Mouse (Mus musculus): Measurements from ENCODE around the gene Timm50. TPM values are rescaled to one million over a fixed set of nuclear protein-coding genes. Genes with fewer than 3 reads are reported as not detected.

Gene Timm50
- polyA plus RNA-seq, 1 experiment from 2014 or later: 133 TPM

DNA sequence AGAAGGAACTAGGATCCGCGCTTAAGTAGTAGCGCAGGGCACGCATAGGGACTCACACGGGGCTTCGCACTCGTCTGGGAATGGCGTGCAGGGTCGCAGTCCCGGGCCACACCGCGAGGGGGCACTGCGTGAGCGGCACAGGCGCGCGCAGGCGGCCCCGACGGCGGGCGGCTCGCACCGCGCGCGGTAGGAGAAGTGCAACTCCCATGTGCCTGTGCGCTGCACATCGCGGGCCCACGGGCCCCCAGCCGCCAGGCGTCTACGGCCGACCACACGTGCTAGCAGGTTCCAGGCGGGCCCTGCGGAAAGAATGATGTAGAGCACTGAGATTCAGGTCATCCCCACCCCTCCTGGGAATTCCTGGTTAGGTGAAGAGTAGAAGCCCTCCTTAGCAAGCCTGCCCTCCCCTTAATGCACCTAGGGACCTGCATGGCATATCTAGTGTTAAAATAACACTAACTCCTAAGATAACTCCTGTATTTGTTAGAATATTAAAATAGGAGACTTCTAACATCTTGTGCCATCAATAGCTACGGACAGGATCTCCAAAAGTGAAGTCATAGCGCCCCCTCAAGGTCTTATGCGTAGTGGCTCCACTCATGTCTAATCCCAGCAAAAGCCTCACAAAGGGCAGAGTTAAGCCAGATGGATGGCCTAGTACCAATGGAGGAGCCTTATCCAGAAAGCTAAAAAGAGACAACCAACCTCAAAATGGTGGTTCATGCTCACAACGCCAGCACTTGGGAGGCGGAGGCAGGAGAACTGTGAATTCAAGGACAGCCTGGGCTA, 12.8 kb downstream of the Timm50 start:
- Histone ChIP-seq H3K4me2 (peak overlapping the region; percentile 26; the same call in 1 of the 2 replicates), H3K9me3 (replicated peaks) (no peaks in the 10 kb centered on the region), H3K9ac (no peak overlapping the region), H3K27me3 (replicated peaks) (peaks cover 94% of the 10 kb centered on the region), H3K4me3 (no peak overlapping the region), H3K27ac (ENCODE audit: poor library complexity, severe bottlenecking) (no peak overlapping the region), H3K36me3 (no peaks in the 10 kb centered on the region), H3K4me1 (replicated peaks) (peaks cover 19% of the 10 kb centered on the region; the same call in 1 of the 2 replicates)
- 30% methylated on average over 43 of the region's 43 CpGs for WGBS
- no peak for ATAC-seq (ENCODE audit: insufficient number of reproducible peaks, low FRiP score)

DNA sequence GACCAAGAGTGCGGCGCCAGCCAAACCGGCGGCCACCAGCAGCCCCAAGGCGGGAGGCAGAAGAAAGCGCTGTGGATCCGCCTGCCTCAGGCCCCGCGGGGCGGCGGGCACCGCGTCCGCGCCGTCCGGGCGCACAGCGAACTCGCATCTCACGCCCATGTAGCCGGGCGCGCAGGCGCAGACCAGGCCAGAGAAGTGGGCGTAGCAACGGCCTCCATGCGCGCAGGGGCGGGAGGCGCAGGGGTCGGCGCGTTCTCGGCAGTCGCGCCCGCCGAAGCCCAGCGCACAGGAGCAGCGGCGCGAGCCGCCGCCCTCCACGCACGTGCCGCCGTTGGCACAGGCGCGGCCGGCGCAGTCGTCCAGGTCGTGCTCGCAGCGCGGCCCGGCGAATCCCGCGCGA, 17.4 kb downstream of the Timm50 start:
- H3K27ac ChIP-seq (ENCODE audit: poor library complexity, severe bottlenecking): no peak overlapping the region
- peak overlapping the region; percentile 79 for H3K4me2 ChIP-seq
- H3K9ac ChIP-seq: peak overlapping the region; percentile 68
- ATAC-seq (ENCODE audit: insufficient number of reproducible peaks, low FRiP score): no peak
- H3K9me3 ChIP-seq (replicated peaks): no peaks in the 10 kb centered on the region
- H3K36me3 ChIP-seq: no peaks in the 10 kb centered on the region
- H3K4me3 ChIP-seq: peak overlapping the region; percentile 59
- peaks cover 98% of the 10 kb centered on the region for H3K27me3 ChIP-seq (replicated peaks)
- H3K4me1 ChIP-seq (replicated peaks): peaks cover 20% of the 10 kb centered on the region
- 19% methylated on average over 63 of the region's 63 CpGs for WGBS

DNA sequence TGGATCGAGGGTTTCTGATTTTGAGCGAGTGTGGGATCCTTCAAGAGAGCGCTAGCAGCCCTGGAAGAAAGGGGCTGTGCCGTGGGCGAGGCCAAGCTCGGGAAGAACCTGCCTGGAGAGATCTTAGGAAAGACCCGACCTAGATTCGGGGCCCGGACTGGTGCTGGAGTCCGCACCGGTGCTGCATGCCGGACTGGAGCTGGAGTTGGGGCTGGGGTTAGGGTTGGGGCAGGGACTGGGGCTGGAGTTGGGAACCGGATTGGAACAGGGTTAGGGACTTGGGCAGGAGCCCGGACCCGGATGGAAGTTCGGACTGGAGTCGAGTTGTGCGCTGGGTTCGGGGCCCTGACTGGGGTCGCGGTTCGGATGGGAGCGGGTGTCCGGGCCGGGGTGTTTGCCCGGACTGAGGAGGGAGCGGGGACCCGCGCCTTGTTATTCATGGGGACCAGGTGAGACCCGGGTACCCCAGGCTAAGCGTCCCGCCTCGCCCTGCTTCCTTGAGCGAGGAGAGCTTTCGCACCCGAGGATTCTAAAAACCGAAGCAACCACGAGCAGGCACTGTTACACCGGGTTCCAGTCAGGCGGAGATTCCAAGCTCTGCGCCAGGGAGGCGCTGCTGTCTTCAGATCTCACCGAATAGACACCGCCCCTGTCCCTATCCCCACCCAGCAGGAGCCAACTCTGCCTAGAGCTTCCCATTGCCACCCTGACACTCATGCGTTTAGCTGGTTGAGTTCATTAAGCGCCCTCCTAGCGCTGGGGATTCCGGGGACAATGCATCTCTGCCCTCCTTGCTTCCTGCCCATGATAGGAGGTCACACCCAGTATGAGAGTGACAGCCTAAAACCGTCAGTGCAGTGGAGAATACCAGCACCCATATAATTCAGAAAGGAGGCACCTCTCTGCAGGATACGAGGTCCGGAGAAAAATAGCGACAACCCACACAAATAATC, 21.0 kb downstream of the Timm50 start, which contains the start of gene Selenov:
Gene Selenov (minus strand): TSS at position 549 of the 953 bp plus-strand sequence.
- no peak for ATAC-seq (ENCODE audit: insufficient number of reproducible peaks, low FRiP score)
- H3K9ac ChIP-seq: peak within 1 kb of the TSS; percentile 10
- peak within 1 kb of the TSS; percentile 35 for H3K4me3 ChIP-seq
- H3K4me2 ChIP-seq: peak within 1 kb of the TSS; percentile 65
- no peak within 1 kb of the TSS for H3K27ac ChIP-seq (ENCODE audit: poor library complexity, severe bottlenecking)
- H3K9me3 ChIP-seq (replicated peaks): 0 out of 2 replicates have a peak, but pooled peaks cover 5% of the 10 kb centered on the region
- H3K4me1 ChIP-seq (replicated peaks): peaks cover 17% of the 10 kb centered on the region
- no peaks in the 10 kb centered on the region for H3K36me3 ChIP-seq
- H3K27me3 ChIP-seq (replicated peaks): peaks cover 91% of the 10 kb centered on the region
- under 1% methylated on average over 52 of the region's 52 CpGs for WGBS

DNA sequence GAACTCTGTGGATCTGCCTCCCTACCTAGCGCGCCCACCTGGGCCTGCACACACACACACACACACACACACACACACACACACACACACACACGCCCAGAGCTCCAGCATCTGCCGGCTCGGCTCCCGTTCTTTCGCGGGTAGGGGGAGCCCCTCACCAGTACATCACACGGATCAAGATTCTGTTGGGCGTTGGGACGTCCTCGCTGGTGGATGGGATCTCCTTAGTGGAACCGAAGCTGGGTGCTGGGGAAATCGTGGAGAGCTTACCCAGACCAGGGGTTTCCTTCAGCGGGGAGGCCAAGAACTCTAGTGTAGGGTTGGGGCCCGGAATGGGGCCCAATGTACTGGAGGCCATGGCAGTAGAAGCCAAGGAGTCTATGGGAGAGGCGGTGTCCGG, 21.7 kb downstream of the Timm50 start:
- H3K4me3 ChIP-seq: peak overlapping the region; percentile 35
- no peak overlapping the region for H3K27ac ChIP-seq (ENCODE audit: poor library complexity, severe bottlenecking)
- ATAC-seq (ENCODE audit: insufficient number of reproducible peaks, low FRiP score): no peak
- H3K27me3 ChIP-seq (replicated peaks): peaks cover 83% of the 10 kb centered on the region
- no peaks in the 10 kb centered on the region for H3K36me3 ChIP-seq
- WGBS: under 1% methylated on average over 18 of the region's 18 CpGs
- peak overlapping the region; percentile 10; the same call in 1 of the 2 replicates for H3K9ac ChIP-seq
- peaks cover 17% of the 10 kb centered on the region for H3K4me1 ChIP-seq (replicated peaks)
- 0 out of 2 replicates have a peak, but pooled peaks cover 5% of the 10 kb centered on the region for H3K9me3 ChIP-seq (replicated peaks)
- peak overlapping the region; percentile 65 for H3K4me2 ChIP-seq

DNA sequence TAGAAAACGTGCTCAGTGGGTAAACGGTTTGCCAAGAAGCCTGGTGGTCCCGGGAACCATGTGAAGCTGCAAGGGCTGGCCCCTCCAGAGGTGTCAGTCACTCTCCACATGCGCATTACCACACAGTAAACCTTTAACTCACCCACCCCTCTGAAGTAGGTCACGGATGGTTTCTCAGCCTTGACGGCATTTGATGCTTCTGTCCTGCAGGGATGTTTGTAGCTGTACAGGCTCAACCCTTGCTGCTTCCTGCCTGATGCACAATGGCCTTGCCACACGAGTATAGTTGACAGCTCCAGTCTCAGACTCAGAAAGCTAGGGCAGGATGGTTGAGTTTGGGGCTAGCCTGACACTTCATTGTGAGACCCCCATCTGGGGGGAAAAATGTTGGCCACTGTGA, 31.2 kb downstream of the Timm50 start:
- Histone ChIP-seq H3K9ac (no peak overlapping the region), H3K9me3 (replicated peaks) (no peaks in the 10 kb centered on the region), H3K4me3 (no peak overlapping the region), H3K4me1 (replicated peaks) (peaks cover 7% of the 10 kb centered on the region; the same call in 1 of the 2 replicates), H3K27me3 (replicated peaks) (no peaks in the 10 kb centered on the region), H3K36me3 (no peaks in the 10 kb centered on the region), H3K4me2 (no peak overlapping the region), H3K27ac (ENCODE audit: poor library complexity, severe bottlenecking) (no peak overlapping the region)
- ATAC-seq (ENCODE audit: insufficient number of reproducible peaks, low FRiP score): no peak
- WGBS: 76% methylated on average over 7 of the region's 7 CpGs

DNA sequence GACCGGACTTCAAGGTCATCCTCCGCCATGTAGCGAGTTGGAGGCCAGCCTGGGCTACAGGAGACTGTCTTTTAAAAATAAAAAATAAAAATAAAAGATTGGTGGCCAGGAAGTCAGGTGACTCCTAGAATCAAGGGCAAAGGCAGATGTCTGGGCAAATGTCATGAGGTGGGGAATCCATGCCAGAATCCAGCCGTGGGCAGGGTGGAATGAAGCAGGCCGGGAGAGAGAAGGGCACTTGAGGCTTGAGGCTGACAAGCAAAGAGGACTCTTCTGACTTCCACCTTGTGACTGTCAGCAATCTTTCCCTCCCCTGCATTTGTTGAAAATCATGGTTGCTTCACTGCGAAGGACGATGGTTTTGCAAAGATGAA, 33.6 kb downstream of the Timm50 start:
- Histone ChIP-seq H3K27ac (ENCODE audit: poor library complexity, severe bottlenecking) (no peak overlapping the region), H3K4me1 (replicated peaks) (peaks cover 7% of the 10 kb centered on the region; the same call in 1 of the 2 replicates), H3K9ac (peak overlapping the region; percentile 94), H3K4me2 (peak overlapping the region; percentile 74), H3K27me3 (replicated peaks) (no peaks in the 10 kb centered on the region), H3K36me3 (no peaks in the 10 kb centered on the region), H3K4me3 (peak overlapping the region; percentile 73), H3K9me3 (replicated peaks) (no peaks in the 10 kb centered on the region)
- ATAC-seq (ENCODE audit: insufficient number of reproducible peaks, low FRiP score): no peak
- 84% methylated on average over 7 of the region's 7 CpGs for WGBS

DNA sequence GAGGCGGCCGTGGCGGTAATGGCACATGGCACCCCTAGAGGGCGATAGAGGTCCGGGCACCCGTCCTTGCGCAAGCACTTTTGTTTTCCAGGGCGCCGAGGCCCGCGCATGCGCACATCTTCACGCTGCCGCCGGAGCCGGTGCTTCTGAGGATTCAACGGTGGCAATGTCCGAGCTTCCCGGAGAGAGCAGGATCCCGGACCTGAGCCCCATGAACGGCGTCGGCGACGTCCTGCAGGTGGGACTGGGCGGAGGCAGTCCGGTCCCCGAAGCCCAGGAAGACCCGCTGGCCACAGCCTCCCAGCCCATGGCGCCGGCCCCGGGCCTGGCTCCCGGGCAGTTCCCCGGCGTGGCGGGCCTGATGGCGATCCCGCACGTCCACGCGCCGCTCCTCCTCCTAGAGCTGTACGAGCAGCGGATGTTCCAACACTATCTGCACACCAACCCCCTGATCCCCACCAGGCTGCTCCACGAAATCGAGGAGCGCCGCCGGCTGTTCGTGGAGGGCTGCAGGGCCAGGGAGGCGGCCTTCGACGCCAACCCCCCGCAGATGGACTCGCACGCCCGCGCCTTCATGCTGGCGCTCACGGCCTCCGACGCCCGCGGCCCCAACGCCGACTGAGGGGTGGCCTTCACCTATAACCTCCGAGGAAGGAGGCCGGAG, 34.1 kb downstream of the Timm50 start, which contains the start of gene Eid2b:
Gene Eid2b (plus strand): TSS at position 125 of the 664 bp plus-strand sequence.
- Histone ChIP-seq H3K36me3 (no peaks in the 10 kb centered on the region), H3K9me3 (replicated peaks) (no peaks in the 10 kb centered on the region), H3K27ac (ENCODE audit: poor library complexity, severe bottlenecking) (no peak within 1 kb of the TSS), H3K4me3 (peak within 1 kb of the TSS; percentile 73), H3K9ac (peak within 1 kb of the TSS; percentile 94), H3K4me2 (peak within 1 kb of the TSS; percentile 74), H3K4me1 (replicated peaks) (peaks cover 7% of the 10 kb centered on the region; the same call in 1 of the 2 replicates), H3K27me3 (replicated peaks) (no peaks in the 10 kb centered on the region)
- peak; percentile 76 for ATAC-seq (ENCODE audit: insufficient number of reproducible peaks, low FRiP score)
- WGBS: 2% methylated on average over 68 of the region's 68 CpGs

DNA sequence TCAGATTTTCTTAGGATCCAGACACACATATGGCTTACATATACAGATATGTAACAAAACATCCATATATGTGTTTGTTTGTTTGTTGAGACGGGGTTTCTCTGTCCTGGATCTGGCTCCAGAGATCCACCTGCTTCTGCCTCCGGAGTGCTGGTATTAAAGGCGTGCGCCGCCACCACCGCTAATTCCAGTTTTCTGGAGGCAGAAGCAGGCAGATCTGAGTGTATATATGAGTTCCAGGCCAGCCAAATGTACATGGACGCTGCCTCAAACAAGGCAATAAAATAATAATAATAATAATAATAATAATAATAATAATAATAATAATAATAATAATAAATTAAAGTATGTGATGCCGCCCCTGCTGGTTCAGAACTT, 34.6 kb downstream of the Timm50 start:
- Histone ChIP-seq H3K4me3 (no peak overlapping the region), H3K4me1 (replicated peaks) (peaks cover 7% of the 10 kb centered on the region; the same call in 1 of the 2 replicates), H3K27ac (ENCODE audit: poor library complexity, severe bottlenecking) (no peak overlapping the region), H3K9ac (no peak overlapping the region), H3K4me2 (no peak overlapping the region), H3K36me3 (peaks cover 5% of the 10 kb centered on the region; the same call in 1 of the 2 replicates), H3K27me3 (replicated peaks) (no peaks in the 10 kb centered on the region), H3K9me3 (replicated peaks) (no peaks in the 10 kb centered on the region)
- no peak for ATAC-seq (ENCODE audit: insufficient number of reproducible peaks, low FRiP score)
- 58% methylated on average over 8 of the region's 8 CpGs for WGBS

DNA sequence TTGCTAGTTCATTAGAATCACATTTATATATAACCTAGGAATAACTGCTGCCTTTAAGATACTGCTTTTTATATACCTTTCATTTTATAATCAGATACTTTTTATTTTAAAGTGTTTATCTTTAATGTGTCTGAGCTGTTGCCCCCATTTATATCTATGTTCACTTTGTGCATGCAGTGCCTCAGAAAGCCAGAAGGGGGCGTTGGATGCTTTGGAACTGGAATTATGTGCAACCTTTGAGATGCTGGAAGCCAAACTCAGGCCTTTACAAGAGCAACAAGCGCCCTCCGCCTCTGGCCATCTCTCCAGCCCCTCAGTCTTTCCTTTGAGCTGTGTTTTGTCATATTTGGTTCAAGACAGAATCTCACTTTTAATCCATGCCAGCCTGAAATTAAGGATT, 40.1 kb downstream of the Timm50 start:
- no peak overlapping the region for H3K4me3 ChIP-seq

DNA sequence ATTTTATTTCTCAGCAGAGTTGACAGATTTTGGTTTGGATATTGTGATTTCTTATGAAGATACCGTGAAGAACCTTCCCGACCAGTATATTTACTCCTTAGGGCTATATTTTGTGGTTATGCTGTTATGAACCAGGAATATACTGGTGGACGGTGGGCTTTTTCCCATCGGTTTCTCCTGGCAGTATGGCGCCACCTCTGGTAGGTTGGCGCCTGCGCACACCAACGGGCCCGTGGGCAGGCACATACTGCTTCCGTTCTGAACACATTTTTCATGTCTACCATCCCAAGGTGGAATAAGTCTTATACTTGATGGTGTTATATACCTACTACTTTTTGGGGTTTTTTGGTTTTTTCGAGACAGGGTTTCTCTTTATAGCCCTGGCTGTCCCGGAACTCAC, 42.5 kb downstream of the Timm50 start:
- Histone ChIP-seq H3K4me3 (no peak overlapping the region), H3K27me3 (replicated peaks) (no peaks in the 10 kb centered on the region), H3K27ac (ENCODE audit: poor library complexity, severe bottlenecking) (no peak overlapping the region), H3K4me1 (replicated peaks) (peaks cover 5% of the 10 kb centered on the region), H3K9me3 (replicated peaks) (no peaks in the 10 kb centered on the region; the same call in 1 of the 2 replicates), H3K36me3 (peaks cover 23% of the 10 kb centered on the region), H3K9ac (no peak overlapping the region), H3K4me2 (no peak overlapping the region)
- no peak for ATAC-seq (ENCODE audit: insufficient number of reproducible peaks, low FRiP score)
- 91% methylated on average over 12 of the region's 12 CpGs for WGBS

More for the DNA sequence above, 40.1 kb downstream of the Timm50 start:
- no peak overlapping the region for H3K4me2 ChIP-seq
- no peak for ATAC-seq (ENCODE audit: insufficient number of reproducible peaks, low FRiP score)
- H3K27me3 ChIP-seq (replicated peaks): no peaks in the 10 kb centered on the region
- no peaks in the 10 kb centered on the region; the same call in 1 of the 2 replicates for H3K9me3 ChIP-seq (replicated peaks)
- no peak overlapping the region for H3K9ac ChIP-seq
- H3K4me1 ChIP-seq (replicated peaks): peaks cover 5% of the 10 kb centered on the region
- H3K36me3 ChIP-seq: peaks cover 23% of the 10 kb centered on the region
- 67% methylated on average over 3 of the region's 3 CpGs for WGBS
- H3K27ac ChIP-seq (ENCODE audit: poor library complexity, severe bottlenecking): no peak overlapping the region

Measured in heart, embryonic 12.5 days (tissue).